Mouse (Mus musculus): Measurements from ENCODE around the gene Asxl1. TPM values are rescaled to one million over a fixed set of nuclear protein-coding genes. Genes with fewer than 3 reads are reported as not detected.

Gene Asxl1
- polyA plus RNA-seq, 1 experiment = 6.2 TPM

Other genes starting within 250 kb of the Asxl1 start
- 1.1 and 1.7 TPM in 2 replicates for gene Hck, start 237.4 kb upstream of the Asxl1 start, polyA plus RNA-seq (2012; ENCODE audit: insufficient read depth, insufficient read length, missing spikeins)
- gene Tm9sf4, start 184.5 kb upstream of the Asxl1 start, polyA plus RNA-seq (2012; ENCODE audit: insufficient read depth, insufficient read length, missing spikeins) = 28.8 and 36.9 TPM in 2 replicates
- gene Tspyl3, start 120.4 kb upstream of the Asxl1 start, polyA plus RNA-seq (2012; ENCODE audit: insufficient read depth, insufficient read length, missing spikeins) = 0.32 and 0.38 TPM in 2 replicates
- gene Plagl2, start 104.4 kb upstream of the Asxl1 start, polyA plus RNA-seq (2012; ENCODE audit: insufficient read depth, insufficient read length, missing spikeins) = 1.7 and 2.8 TPM in 2 replicates
- 10.2 and 11.0 TPM in 2 replicates for gene Pofut1, start 104.3 kb upstream of the Asxl1 start, polyA plus RNA-seq (2012; ENCODE audit: insufficient read depth, insufficient read length, missing spikeins)
- 7.3 and 9.4 TPM in 2 replicates for gene Kif3b, start 54.4 kb upstream of the Asxl1 start, polyA plus RNA-seq (2012; ENCODE audit: insufficient read depth, insufficient read length, missing spikeins)
- gene 4930404H24Rik, start 147.0 kb downstream of the Asxl1 start, polyA plus RNA-seq (2012; ENCODE audit: insufficient read depth, insufficient read length, missing spikeins) = not detected in 2 replicates
- 3.4 and 7.1 TPM in 2 replicates for gene Nol4l, start 184.1 kb downstream of the Asxl1 start, polyA plus RNA-seq (2012; ENCODE audit: insufficient read depth, insufficient read length, missing spikeins)

Data from brown adipose tissue, adult 24 weeks (tissue).